Mouse (Mus musculus) G1E (cell line): Measurements from ENCODE around the gene Inhbc.

ENCODE experiments used
- CTCF ChIP-seq: IDR thresholded peaks from 2 replicates; pipeline ENCODE4 v1.5.1; 2012; ENCODE audit warnings: low read depth, low read length, inconsistent platforms, mixed read lengths
- GATA1 ChIP-seq: IDR thresholded peaks from 2 replicates; pipeline ENCODE4 v1.6.1; 2012; ENCODE audit warnings: borderline replicate concordance, low read length, inconsistent platforms, mixed read lengths
- GATA2 ChIP-seq: IDR thresholded peaks from 2 replicates; pipeline ENCODE4 v1.6.1; 2012; ENCODE audit warnings: low read depth, low read length, inconsistent platforms, borderline replicate concordance
- POLR2AphosphoS5 ChIP-seq: IDR thresholded peaks from 2 replicates; pipeline ENCODE4 v1.6.1; 2012; ENCODE audit warnings: low read depth, low read length, inconsistent platforms; ENCODE audit not compliant: insufficient replicate concordance
- TAL1 ChIP-seq: conservative IDR thresholded peaks from 2 replicates; pipeline ENCODE4 v1.6.1; 2012; ENCODE audit warnings: low read depth, low read length, inconsistent platforms, mixed read lengths

DNA sequence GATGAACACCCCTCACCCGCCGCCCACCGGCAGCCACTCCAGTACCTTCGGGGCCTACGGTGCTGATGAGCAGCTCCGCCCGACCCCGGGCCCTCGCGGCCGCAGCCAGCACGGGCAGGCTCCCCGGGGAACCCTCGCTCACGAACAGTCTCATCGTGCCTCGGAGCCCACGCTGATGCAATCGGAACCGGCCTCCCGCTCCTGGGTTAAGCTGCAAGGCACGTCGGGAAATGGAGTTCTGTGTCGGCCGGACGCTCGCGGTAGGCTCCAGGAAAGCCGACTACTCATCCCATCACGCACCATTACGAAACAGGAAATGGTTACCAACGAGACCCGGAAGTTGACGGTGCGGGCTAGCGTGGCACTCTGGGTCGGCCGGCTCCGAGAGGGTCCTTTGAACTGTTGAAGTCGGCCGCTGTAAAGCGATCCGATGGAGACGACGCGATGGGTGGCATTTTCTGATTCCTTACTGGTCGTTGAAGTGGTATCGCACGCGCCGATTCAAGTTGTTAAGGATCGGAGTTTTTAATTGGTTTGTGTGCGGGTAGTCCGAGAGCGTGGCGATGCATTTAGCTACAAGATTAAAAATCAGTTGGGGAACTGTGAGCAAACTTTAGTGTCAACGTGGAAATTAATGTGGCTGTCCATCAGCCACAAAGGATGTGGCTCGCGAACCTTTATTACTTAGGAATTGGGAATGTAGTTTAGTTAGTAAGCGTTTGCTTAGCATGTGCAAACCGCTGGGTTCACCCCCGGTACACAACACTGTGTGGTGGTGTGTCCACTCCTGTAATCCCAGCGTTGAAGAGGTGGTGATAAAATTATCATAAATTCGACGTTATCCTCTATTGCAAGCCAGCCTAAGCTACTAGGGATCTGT is 58.5 kb downstream of the Inhbc start, which contains the start of gene Mars:
- TF ChIP-seq CTCF (no peak), GATA1 (no peak), GATA2 (no peak), POLR2AphosphoS5 (no peak), TAL1 (no peak)
